Mouse (Mus musculus): Measurements from ENCODE around the gene Il27ra.

Gene Il27ra

DNA sequence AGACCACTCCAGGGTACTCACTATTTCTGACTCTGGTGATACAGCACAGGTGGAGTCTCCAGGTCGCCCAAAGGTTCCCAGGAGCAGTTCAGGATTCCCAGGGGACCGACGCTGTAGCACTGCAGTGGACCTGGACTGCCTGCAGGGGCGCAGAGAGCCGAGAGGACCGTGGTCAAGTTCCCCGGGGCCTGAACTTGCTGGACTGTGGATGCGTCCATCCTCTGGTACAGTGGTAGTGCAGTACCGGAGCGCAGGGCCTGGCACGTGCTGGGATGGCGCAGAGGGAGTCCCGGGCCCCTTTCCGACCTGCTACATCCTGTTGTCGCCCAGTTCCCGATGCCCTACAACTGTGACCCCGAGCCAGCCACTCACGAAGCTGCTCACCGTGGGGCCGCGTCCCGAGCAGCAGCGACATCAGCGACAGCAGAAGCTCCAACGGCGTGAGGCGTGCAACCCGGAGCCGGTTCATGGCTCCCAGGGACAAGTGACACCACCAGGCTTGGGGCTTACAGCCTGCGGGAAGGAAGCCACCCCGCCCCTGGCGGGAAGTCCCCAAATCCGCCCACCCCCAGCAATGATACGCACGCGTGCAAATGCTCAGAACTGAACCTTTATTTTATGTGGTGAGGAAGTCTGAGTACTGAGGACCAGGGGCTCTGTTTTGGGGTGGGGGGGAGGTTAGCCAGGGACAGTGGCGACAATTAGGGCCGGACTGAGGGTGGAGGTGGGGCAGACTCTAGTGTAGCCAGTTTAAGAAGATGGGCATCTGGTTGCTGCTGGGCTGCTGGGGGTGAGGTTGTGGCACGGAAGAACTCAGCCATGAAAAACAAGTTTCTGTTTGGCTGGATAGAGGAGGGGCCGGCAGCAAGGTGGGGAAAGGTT lies at the start of gene Il27ra:
Gene Il27ra, minus strand, starts transcription at position 524 of the 882 bp plus-strand sequence.
- peak; percentile 88 for DNase-seq (ENCODE audit: low spot score)

DNA sequence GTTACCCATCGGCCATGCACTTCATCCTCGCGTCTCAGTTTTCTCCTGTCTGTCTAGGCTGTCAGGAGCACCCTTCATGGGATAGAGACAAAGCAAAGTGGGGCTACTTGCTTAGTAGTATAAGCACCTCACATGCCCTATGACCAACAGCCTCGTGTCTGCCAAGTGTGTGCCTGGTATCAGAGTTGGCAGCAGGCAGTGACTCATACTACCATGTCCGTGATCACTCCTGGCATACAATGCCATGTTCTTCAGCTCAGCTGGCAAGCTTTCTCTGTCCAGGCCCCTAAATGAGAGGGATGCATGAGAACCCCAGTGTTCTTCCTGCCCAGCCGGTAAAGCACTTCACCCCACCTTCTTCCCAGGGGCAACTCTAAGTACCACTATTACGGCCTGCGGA lies 48.2 kb upstream of the Il27ra start:
- DNase-seq (ENCODE audit: low spot score): no peak

DNA sequence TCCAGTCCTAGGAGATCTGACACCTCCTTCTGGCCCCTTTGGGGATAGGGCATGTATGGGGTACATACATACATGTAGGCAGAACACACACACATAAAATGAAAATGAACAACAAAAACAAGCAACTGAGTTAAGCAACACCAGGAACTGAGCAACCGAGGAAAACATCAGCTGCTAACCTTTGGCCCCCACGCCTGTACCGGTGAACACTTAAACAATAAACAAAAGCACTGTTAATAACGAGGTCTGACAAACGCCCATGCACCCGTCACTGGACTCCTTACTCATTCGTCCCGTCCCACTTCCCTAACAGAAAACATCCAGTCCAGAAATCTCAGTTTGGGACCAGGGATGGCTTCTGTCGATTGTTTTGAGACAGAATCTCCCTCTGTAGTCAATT lies 46.9 kb upstream of the Il27ra start:
- DNase-seq (ENCODE audit: low spot score): no peak

DNA sequence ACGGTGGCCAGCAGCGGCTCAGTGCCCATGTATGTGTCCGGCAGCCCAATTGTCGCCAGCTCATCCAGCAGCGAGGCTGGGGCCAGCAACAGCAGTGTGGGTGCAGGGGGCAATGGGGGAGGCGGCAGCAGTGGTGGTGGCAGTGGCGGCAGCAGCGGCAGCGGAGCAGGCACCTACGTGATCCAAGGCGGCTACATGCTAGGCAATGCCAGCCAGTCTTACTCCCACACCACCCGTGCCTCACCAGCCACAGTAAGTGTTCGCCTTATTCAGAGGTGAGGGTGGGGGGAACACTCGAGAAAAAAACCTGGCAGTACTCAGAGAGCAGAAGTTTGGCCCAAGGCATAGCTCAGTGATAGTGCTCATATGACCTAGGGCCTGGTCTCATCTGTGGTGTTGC lies 45.4 kb upstream of the Il27ra start:
- no peak for DNase-seq (ENCODE audit: low spot score)

DNA sequence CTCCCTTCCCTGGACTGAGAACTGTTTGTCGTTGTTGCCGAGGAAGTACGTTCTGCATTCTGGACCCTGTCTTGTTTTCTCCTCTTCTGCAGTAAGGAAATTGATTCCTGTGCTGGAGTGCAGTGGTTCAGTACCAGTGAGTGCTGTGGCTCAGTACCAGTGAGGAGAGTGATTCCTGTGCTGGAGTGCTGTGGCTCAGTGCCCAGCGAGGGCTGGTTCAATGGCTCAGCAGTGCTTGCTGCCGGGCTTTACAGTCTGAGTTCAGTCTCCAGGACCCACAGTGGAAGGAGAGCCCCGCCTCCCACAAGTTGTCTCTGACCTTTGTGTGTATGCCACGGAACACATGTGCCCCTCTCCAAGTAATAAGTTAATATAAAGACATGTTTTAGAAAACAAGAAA lies 44.8 kb upstream of the Il27ra start:
- DNase-seq (ENCODE audit: low spot score): no peak

DNA sequence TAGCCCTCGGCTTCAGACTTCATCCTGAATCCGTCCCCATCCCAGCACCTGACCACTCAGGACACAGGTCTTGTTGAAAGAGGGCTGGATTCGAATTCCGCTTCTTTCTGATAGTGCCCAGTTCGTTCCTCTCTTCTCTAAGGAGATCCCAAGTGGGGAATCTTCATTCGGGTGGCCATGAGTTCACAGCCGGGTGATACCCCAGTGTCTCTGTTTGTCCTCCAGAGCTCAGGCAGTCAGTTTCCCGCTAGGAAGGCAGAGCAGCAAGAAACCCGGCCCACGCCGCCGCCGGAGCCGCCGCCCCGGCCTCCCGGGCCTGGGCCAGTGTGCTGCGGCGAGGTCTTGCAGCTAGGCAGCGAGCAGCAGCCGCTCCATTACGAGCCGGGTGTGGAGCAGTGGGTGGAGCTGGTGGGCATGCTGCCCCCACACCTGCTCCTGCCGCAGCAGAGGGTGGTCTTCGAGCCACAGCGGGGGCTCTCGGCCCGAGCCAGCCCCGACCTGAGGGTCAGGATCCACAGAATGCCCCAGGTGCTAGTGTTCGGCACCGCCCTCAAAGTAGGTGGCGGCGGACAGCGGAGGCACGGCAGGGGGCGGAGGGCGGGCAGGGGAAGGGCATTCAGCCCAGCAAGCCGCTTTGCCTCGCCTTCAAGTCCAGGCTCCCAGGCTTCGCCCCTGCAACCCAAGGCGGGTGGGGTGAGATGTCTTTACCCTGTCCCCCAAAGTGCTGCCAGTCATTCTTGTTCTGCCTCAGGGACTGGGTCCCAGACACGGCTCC lies 42.1 kb upstream of the Il27ra start:
- DNase-seq (ENCODE audit: low spot score): no peak

DNA sequence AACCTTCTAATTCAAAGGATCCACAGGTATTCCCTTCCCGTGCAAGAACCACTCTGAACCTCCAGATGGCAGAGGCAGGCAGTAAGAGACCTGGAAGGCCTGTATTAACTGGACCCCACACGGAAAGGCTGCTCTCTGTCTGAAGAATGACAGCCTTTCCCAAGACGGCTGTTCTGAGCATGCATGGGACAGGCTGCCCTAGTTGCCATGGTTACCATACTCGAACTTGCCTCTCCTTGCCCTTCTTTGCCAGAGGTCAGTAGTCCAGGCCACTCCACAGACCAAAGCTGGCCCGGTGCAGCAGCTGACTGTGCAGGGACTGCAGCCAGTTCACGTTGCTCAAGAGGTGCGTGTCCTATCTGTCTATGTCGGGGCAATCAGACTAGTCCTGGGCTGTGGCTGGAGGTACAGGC lies 41.4 kb upstream of the Il27ra start:
- no peak for DNase-seq (ENCODE audit: low spot score)

DNA sequence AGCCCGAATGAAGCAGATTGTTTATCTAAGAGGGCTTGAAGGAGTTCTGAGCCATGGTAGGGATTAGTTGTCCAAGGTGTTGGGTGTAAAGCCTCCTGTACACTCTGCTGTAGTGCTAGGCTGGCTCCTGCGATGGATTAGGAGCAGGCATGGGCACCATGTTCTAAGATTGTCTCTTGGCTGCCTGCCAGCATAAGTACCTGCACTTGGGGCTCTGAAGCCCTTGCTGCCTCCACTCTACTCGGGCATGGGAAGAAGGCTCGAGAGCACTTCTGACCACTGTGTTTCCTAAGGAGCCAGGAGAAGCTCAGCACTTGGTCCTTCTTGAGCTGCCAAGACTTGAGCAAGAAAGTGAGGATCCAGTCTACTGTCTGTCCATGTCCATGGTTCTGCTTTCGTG lies 36.8 kb upstream of the Il27ra start:
- no peak for DNase-seq (ENCODE audit: low spot score)

DNA sequence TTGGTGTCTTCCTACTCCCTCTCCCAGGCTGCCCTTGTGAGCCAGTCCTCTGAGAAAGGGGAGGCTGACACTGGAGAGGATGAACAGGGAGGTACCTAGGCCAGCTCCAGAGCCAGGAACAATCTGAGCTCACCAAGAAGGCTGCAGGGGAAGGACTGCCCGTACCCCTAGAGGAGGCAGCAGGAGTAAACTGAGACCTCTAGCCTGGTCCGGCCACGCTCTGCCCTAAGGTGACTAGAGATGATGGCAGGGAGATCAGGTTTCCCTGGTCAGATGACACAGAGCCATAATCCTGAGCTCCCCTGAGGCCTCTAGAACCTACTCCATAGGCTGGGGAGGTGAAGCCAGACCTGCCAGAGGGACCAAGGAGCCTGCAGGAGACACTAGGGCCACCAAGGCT lies 34.5 kb upstream of the Il27ra start:
- no peak for DNase-seq (ENCODE audit: low spot score)

DNA sequence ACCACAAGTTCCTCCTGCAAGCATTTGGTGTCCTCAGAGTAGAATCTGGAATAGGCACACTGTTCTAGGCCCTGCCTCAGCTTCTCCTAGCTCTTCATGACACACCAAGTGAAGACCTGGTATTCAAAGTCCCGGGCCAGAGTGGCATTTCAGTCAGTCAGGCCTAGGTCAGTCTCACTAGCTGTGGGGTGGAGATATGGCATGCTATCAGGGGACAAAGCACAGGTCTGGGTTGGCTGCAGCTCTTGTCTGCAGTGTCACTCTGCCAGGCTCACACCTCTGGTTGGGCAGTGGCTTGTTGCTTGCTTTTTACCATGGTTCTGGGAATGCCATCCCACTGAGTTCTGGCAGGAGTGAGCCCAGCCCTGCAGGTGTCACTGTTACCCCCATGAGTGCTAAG lies 34.0 kb upstream of the Il27ra start:
- no peak for DNase-seq (ENCODE audit: low spot score)

DNA sequence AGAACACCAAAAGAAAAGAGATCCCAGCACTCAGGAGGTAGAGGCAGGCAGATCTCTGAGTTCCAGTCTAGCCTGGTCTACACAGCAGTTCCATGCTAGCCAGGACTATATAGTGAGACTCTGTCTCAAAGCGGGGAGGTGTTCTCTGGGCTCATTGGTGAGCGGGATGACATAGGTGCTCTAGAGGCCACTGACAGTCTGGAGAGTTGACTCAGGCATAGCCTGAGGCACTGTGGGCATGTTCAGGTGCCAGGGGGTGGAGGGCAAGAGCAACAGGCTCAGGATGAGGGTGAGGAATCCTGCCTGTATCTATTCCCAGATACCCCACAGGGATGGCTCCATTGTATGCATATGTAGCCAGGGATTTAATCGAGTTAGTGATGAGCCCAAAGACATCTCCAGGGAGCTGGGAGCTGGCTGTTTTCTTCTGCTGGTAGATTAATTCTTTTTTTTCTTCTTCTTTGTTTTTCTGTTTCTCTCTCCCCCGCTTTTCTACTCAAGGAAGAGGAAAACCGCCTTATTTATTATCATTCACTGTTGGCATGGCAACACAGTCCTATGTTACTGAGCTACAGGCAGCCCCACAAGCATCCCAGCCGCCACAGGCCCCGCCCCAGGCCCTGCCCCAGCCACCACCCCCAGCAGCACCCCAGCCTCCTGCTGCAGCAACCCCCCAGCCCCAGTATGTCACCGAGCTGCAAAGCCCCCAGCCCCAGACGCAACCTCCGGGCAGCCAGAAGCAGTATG lies 31.0 kb upstream of the Il27ra start:
- DNase-seq (ENCODE audit: low spot score): peak; percentile 73

DNA sequence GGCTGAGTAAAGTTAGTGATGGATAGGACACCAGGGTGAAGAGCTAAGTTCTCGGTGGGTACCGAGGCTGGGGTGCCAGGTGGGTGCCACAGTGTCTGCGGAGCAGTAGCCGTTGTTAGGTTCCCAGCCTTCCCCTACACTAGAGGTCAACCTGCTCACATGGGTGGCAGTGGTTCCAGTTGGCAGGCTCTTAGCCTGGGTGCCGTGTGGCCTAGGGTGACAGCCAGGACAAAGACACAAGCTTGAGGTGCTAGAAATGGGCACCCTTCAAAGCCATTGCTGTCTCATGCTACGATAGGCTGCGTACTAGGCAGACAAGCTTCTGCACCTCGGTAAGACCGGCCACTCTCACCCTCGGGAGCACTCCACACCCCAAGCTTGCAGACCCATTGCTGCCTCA lies 29.9 kb upstream of the Il27ra start:
- no peak for DNase-seq (ENCODE audit: low spot score)

DNA sequence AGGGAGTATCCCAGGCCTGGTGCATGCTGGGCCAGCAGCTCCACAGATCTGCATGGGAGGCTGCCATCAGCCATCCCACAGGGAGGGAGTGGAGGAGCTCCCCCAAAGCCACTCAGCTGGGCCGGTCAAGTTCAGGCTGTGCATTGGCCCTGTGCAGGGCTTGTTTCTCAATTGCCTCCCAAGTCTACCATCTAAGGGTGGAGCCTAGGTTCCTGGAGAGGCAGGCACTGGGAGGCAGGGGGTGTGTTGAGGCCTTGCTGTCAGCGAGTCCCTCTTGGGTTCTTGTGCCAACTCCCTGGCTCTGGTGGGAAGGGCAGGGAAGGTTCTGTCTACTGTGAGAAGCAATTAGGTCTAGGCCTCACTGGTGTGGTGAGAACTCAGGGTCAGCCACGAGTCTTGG lies 29.5 kb upstream of the Il27ra start:
- DNase-seq (ENCODE audit: low spot score): no peak

DNA sequence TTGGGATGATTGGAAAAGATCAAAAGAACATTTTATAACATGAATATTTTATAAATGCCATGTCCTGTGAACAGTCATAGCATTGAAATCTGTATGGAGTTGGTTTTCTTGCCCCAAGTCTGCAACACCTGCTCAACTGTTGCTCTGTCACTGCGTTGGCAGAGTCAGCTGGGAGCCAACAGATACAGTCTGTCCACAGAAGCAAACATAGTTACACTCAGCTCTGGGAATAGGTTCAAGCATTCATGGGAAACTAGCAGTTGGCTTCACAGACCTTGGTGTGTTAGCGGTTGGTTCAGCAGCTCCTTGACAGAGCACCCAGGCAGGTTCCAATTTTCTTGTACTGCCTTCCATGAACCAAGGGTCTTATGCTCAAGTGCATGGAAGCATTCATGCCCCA lies 28.3 kb upstream of the Il27ra start:
- DNase-seq (ENCODE audit: low spot score): no peak

DNA sequence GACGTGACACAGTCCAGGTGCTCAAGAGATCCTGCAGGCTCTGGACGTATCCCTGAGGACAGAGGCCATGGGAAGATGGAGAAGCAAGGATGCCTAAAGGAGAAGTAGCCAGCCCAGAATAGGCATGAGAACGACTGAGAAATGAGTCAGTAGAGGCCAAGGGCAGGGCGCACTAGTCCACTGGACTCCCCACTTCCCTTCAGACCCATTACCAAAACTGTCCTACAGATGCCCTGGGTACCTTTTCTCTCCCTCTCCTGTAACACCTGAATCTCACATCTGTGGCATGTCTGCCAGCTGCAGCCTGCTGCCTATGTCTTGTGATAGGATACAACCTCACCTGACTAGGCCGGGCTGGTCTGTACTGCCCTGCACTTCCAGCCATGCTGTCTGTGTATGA lies 27.9 kb upstream of the Il27ra start:
- DNase-seq (ENCODE audit: low spot score): no peak

DNA sequence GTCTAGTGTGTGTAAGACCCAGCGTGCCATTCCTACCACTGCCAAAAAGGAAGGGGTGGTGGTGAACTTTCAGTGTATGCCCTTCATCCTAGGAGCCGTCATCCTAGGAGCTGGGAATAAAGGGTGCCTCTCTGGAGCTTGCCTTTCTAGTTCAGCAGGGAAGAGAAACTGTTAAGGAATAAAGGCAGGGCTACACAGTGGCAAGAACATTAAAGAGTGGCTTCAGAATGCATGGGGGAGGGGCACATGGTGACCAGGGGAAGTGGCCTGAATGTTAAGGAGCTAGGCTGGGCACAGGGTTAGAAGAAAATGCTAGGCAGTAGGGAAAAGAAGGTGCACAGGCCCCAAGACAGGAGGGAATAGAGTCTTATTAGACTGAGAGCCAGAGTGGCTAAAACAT lies 27.4 kb upstream of the Il27ra start:
- no peak for DNase-seq (ENCODE audit: low spot score)

DNA sequence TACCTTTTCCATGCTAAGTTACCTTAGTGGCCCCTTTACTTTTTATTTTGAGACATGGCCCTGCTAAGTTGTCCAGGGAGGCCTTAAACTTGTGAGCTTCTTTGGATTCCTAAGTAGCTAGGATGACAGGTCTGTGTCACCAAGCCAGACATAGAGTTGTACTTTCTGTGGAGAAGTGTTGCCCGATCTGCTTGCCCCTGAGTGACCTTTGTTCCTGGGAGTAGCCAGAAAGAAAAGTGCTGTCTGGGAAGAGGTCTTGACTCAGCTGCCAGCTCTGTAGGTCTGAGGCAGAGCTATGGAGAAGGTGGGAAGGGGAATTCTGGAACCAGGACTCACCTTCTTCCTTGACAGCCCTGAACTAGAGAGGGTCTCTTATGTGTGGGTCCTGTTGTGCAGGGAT lies 26.8 kb upstream of the Il27ra start:
- no peak for DNase-seq (ENCODE audit: low spot score)

DNA sequence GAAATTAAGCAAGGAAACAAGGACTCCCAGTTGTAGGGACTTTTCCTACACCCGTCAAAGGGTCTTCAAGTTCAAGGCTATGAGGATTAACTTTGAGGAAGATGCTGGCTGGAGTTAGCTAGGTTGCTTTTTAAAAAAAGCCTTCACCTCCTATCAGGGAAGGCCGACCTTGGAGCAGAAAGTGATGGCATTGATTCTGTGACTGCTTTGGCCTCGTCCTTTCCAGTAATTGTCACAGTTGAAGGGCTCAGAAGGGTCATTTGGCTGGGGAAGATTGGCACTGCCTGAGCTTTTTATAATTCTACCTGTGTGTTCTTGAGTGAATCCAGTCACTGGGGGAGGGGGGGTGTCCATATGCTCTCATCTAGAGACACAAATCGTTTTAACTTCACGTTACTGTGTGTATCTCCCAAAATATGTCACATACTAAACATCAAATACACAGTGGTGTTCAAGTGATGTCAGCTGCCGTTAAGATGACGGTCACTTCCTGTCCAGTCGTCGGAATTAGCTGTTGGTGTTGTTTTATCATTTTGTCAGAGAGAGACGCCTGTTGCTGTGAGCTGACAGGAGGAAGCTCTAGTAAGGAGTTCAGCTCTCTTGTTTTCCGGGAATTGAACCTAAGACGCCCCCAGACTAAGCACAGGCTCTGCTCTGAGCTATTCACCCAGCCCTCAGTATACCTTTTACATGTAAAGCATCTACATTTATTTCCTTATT lies 26.1 kb upstream of the Il27ra start:
- DNase-seq (ENCODE audit: low spot score): peak; percentile 29

DNA sequence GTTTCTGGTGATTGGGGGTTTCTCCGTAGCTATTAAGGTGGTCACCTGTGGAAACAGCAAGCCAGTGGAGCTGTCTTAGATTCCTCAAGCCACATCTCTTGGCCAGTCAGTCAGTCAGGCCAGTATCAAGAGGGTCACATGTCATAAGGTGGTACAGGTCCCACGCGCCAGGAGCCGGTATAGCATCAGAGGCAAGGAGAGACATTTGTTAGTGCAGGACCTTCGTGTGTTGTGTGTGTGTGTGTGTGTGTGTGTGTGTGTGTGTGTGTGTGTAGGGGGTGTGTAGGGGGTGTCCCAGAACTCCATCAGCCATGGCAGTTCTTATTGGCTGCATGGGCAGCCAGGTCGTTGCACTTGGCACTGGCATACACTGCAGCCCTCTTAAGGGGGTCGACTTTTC lies 25.5 kb upstream of the Il27ra start:
- DNase-seq (ENCODE audit: low spot score): no peak

DNA sequence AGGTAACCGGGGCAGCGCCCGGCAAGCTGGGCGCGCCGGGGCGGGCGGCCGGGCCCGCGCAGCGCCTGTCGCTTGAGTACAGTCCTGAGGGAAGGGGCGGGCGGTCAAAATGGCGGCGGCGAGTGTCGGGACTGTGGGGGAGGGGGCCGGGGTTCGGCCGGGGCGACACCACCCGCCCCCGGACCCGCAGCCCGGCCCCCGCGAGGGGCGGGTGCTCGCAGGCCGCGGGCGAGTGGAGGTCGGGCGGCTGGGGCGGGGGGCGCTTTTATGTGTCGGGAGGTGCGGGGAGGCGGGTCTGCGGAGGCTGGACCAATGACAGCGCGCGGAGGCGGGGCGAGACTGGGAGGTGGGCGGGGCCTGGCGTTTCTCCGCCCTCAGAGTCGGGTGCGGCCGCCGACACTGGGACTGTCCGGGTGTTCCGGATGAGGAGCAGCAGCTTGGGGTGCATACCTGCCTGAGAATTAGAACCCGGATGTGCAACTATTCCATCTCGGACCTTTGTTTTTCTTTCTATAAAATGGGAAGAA lies 24.7 kb upstream of the Il27ra start:
- peak; percentile 95 for DNase-seq (ENCODE audit: low spot score)

DNA sequence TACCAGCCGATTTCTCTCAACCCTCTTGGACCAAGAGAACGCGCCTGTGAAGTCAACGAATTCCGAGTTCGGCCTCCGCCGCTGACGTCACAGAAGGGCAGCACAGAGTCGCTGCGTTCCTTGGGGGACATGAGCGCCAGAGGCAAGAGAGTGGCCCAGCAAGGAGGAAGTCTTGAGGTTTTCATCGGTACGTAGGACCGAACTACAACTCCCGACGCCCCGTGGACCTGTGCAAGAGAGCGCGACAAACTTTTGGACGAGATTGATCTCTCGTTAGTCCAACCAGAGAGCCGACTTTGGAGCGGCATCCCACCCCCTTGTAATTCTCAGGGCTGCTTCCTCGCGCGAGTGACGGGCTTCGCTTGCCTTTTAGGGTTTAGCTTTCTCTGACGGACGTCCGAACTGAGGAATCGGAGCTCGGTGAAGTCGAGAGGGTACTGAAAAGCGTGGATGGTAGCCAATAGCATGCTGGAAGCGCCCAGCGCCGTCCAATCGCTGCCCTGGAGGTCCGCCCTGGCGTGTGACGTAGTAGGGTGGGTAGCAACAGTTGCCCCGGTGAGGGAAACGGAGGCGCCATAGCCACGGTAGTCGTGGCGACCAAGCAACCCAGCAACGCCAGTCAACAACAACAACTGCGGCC lies 24.0 kb upstream of the Il27ra start, which contains the start of gene Rfx1:
Gene Rfx1, plus strand, starts transcription at position 544 of the 640 bp plus-strand sequence.
- peak; percentile 100 for DNase-seq (ENCODE audit: low spot score)
